Mouse (Mus musculus) skeletal muscle tissue, postnatal 0 days (tissue): ENCODE results near the gene Arid3a. TPM values are rescaled to one million over a fixed set of nuclear protein-coding genes. Genes with fewer than 3 reads are reported as not detected.

Source experiments
- polyA plus RNA-seq: library from polyadenylated mRNA; unstranded; fragments of >200 nt; fragmentation: Nextera tagmentation; extraction: Ambion mirVana; gene quantifications from 2 replicates; pipeline ENCODE4 v1.2.1, GENCODE M21; 2015

The Arid3a gene
- 0.69 and 2.1 TPM in 2 replicates for polyA plus RNA-seq

DNA sequence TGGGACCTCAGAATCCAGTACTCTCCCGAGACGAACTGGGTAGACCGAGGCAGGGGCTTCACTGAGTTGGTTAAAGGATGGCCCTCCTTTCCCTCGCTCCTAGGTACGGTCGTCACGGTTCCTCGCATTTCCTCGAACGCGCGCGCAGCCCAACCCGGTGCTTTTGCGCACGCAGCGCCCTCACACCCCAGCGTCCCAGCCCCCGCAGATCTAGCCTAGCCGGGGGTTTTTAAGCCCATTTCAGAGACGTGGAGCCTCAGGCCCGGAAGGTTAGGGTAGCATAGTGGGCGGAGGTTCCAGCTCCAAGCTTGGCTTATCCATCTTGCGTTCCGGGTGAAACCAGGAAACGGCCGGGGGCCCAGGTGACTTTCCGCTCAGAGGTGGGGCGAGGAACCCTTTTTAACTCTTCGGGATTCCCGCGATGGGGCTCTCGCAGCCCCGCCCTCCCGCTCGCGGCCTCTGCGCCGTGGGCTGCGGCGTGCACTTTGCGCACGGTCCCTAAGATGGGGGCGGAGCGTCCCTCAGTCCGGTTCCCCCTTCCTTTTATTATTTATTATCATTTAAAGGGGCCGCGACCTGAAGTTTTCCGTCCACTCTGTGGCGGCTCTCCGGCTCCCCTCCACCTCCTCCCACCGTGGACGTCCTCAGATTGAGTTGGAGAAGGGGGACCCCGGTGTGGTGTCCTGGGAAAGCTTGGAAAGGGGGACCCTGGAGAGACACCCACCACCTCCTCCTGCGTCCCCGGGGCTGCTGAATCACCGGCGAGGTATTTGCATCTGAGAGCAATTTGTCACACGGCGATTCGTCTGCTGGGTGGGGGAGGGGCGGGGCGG, at the start of gene Arid3a:
Arid3a (plus strand) TSS at position 553 of the 833 bp plus-strand sequence.

DNA sequence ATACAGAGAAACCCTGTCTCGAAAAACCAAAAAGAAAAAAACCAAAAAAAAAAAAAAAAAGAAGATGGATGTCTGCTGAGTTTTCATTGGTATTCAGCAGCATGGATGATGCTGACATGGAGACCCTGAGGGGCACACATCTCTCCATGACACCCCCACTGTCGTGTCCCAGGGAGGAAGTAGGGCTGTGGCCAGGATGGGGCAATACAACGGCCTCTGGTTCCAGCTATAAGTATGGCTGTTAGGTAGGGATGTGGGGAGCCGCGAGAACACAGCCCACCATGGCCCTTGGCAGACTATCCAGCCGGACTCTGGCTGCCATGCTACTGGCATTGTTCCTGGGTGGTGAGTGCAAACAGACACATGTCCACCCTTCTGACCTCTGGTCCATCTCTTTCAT, 40.8 kb upstream of the Arid3a start, which contains the start of gene Elane:
Elane (plus strand) TSS at position 194 of the 400 bp plus-strand sequence.

DNA sequence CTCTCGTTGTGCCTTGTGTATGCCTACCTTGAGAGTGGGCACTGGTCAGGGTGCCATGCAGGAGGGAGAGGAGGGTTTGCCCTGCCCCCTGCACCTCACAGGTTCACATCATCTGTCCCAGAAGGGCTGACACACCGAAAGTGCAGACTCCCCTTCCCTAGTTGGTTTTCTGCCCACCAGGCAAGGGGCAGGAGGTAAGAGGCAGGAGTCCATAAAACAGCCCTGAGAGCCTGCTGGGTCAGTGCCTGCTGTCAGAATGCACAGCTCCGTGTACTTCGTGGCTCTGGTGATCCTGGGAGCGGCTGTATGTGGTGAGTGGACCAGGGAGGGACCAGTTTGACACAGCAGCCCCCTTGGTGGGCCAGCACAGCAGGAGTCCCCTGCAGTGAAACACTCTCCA, 36.2 kb upstream of the Arid3a start, which contains the start of gene Cfd:
Cfd (plus strand) TSS at position 184 of the 400 bp plus-strand sequence.

DNA sequence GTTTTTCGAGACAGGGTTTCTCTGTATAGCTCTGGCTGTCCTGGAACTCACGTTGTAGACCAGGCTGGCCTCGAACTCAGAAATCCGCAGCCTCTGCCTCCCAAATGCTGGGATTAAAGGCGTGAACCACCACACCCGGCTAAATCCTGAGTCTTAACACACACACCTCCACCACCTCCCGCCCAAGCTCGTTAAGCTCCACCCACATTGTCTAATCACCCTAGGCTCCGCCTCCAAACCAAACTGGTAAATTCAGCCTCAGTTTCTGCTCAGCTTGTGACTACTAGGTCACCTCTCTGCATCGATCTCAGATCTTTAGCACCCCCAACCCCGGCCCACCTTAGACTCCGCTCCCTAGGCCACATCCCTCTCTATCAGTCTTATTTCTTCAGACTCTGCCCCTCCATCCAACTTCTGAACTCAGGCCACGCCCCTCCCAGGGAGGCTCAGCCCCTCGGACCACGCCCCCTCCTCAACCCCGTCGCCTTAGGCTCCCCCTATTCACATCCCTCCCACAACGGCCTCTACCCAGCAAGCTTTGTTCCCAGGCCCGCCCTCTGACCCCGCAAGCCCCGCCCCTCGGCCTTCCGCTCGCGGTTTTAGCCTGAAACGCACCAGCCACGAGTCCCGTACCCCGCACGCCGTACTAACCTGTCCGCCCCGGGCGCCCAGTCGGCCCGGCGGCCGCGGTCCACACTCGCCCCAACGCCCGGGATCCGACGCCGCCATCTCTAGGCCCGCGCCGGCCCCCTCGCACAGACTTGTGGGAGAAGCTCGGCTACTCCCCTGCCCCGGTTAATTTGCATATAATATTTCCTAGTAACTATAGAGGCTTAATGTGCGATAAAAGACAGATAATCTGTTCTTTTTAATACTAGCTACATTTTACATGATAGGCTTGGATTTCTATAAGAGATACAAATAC, 18.4 kb upstream of the Arid3a start, which contains the start of gene Med16:
Med16 (minus strand) TSS at position 757 of the 925 bp plus-strand sequence.

DNA sequence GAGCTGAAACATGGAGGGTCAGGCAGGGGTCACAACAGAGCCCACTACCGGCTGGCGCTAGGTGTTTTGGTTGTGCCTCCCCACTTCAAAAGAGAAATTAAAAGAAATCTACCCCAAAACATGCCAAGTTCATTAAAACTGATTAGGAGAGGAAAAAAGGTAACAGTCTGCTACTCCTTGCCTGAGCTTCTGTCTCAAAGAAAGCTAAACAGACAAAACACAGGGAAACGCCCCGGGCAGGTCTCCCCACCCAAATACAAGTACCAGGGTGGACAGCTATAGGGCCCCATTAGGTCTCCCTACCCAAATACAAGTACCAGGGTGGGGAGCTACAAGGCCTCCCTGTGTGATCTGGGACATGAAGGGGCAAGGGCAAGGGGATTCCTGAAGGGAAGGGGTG, 16.3 kb upstream of the Arid3a start, which contains the start of gene Gm26602:
Gm26602 (plus strand) TSS at position 301 of the 400 bp plus-strand sequence.

DNA sequence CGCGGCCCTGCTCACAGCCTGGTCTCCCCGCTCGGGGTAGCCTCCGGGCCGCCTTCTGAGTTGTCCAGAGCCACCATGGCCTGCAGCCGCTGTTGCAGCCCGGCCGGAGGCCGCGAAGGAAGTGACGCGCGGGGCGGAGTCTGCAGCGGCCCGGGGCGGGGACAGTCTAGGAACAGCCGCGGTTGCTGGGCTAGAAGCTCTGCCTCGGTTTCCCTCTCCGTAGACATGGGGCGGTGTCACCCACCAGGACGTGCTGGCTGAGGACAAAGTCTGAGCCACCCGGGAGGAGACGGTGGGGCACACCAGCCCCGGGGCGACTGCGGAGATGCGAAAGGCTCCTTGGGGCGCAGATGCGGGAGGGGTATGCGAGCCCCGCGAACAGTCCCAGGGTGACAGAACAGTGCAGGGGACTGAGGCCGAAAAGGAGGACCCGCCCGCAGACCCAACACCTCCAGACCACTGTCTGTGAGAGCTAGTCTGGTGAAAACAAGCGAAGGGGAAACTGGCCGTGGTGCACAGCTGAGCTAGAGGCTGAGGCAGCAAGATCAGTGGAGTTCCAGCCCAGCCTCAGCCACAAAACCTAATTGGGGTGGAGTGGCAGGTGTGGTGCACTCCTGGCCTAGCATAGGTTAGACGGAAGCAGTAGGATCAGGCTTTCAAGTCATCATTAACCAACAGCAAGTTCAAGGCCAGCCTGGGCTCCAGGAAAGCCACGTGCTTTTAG, 9.9 kb upstream of the Arid3a start, which contains the start of gene Kiss1r:
Kiss1r (plus strand) TSS at position 164 of the 724 bp plus-strand sequence.

DNA sequence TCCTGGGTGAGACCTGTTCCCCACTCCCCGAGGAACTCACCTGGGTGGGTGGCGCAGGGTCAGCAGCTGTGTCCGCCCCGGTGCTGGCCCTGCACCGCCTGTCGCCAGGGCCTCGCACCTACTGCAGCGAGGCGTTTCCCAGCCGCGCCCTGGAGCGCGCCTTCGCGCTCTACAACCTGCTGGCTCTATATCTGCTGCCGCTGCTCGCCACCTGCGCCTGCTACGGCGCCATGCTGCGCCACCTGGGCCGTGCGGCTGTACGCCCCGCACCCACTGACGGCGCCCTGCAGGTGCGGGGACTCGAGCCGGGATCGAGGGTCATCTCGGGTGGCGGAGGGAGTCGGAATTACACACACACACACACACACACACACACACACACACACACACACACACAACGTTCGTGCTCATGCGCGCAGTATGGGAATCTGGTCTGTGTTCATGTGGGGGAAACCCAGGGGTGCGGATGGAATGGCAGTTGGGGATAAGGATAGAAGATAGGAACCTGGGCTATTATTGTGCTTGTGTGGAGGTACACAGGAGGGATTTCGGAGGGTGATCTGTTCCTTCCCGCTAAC, 5.8 kb upstream of the Arid3a start, which contains the start of gene R3hdm4:
R3hdm4 (minus strand) TSS at position 251 of the 578 bp plus-strand sequence.

DNA sequence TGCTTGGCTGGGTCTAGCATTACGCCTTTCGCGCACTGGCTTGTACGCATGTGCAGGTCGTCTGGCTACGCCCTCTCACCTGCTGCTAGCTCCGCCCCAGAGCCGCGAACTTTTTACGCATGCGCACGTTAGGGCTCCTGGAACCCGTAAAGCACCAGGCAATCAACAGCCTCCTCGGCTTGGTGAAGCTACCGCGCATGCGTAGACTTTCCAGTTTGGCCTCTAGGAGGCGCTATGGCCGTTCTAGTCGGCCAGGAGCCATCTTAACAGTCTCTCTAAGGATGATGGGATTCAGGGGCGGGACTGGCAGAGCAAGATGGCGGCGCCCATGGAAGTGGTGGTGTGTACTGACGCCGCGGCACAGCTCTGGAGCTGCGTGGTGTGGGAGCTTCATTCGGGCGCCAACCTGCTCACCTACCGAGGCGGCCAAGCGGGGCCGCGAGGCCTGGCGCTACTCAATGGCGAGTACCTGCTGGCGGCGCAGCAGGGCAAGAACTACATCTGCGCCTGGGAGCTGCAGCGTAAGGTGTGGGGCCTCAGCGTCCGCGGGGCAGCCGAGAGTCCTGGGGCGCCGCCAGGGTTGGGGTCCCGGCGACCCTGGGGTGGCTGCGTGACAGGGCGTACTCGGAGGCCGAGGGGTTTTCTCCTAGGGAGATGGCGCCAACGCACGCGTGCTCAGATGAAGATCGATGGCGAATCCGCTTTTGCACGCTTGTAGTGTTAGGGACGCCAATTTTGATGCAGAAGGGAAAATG, 33.2 kb downstream of the Arid3a start, which contains the start of gene Wdr18:
Wdr18 (plus strand) TSS at position 306 of the 755 bp plus-strand sequence.

DNA sequence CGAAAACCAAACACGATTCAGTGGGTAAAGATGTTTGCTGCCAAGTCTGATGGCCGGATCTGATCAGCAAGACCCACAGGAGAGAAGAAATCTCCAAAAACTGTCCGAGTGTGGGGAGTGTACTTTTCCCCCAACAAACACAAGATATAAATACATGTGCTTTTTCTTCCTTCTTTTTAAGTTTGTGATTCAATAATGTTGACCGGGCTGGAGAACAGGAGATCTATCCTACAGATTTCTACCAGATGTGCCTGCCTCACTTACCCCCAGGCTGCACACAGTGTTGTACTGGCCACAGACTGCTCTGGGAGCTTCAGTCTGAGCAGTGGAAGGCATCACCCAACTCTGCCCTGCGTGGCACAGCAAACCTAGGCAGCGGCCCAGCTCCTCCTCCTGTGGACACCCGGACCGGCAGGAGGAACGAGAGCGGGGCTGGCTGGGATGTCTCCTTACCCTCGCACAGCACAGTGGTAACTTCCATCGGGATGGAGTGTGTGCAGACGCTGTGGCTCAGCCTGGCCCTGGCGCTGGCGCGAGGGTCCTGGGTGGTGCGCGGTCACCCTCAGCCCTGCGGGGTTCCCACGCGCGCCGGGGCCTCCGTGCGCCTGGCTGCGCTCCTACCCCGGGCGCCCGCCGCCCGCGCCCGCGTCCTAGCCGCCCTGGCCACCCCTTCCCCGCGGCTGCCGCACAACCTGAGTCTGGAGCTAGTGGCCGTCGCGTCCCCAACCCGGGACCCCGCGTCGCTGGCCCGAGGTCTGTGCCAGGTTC, 43.8 kb downstream of the Arid3a start, which contains the start of gene Grin3b:
Grin3b (plus strand) TSS at position 301 of the 768 bp plus-strand sequence.

DNA sequence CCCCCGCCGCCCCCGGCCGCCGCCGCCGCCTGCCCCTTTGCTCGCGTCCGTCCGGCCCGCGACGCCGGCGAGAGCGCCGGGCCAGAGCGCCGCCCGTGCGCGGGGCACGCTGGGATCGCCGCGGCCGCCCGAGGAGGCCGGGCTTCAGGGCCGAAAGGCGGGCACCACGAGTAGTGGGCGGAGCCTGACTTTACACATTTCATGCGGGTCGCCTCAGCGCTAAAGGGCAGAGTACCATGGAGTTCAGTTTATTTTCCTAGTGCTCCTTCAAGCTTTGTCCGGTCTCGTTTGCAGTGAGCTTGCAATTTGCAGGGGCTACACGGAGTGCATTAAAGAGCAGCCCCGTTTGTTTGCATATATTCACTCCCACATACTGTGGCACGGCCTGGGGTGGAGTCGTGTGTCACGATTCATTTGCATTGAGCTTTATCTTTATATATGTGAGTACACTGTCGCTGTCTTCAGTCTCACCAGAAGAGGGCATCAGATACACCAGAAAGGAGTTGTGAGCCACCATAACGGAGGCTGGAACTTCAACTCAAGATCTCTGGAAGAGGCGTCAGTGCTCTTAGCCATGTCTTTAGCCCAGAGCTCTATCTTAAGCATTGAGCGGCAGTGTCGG, 57.5 kb downstream of the Arid3a start, which contains the start of gene Tmem259:
Tmem259 (minus strand) TSS at position 136 of the 622 bp plus-strand sequence.

DNA sequence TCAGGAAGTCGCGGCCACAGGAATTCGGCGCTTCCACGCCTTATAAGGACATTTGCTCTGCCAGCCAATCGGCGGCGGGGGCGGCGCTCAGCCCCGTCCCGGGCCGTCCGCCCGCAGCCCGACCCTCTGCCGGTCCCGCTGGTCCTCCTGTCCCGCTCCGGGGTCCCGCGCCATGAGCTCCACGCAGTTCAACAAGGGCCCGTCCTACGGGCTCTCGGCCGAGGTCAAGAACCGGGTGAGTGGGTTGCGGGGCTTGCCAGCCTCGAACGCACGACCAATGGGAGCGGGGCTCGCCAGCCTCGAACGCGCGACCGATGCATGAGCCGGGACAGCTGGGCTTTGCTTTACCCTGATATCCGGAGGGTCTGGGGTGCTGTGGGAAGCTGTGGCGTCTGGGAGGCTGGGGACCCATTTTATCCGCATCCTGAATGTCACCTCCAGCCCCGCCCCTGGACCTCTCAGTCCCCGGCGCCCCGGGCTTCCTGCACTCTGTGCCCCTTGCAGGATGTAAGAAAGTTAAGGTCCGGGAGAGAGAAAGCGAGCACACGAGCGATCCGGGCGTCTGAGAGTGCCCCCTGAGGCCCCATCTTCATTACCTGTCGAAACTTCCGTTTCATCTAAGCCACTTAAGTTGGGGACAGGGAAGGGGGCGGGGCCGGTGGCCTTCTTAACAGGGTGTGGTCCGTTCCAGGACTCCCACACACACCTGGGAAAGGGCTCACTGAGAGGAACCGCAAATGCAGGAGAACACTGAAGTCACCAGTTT, 61.8 kb downstream of the Arid3a start, which contains the start of gene Cnn2:
Cnn2 (plus strand) TSS at position 79 of the 766 bp plus-strand sequence.

DNA sequence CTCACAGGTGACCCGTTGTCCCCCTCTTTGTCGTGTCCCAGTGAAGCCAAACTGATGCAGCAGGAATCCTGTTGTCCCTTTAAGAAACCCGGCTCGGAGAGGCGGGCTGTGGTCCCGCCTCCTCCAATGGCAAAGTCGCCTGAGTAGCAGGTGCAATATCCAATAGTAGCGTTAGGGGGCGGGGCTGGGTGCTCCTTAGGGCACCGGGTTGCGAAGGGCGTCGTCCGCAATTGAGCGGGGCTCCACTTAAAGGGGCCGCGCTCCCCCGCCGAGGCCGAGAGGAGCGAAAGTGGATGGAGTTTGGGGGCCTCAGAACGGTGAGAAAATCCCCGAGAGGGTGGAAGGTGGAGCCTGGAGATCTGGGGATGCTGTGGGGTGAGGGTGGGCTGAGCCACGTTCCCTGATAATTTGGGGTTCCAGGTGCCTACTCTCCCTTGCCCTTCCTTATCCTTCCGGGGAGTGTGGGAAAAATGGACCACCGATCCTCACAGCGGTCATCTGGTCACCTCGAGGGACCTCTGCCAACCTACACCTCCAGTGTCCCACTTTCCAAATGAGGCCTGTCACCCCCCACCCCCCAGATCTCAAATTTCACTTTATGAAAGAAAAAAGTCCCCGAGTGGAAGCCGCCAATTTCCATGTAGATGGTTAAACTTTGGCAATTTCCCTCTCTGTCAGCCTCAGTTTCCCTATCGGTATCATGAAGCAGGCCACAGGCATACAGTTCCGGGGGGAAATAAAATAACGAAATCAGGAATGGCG, 69.6 kb downstream of the Arid3a start, which contains the start of gene Abca7:
Abca7 (plus strand) TSS at position 223 of the 762 bp plus-strand sequence.

Other genes with a start within 250 kb of the Arid3a start
- 329 and 340 TPM in 2 replicates for gene Cdc34, start 244.8 kb upstream of the Arid3a start, polyA plus RNA-seq
- 0.26 and 0.43 TPM in 2 replicates for gene Gzmm, start 238.0 kb upstream of the Arid3a start, polyA plus RNA-seq
- gene Bsg, start 222.6 kb upstream of the Arid3a start, polyA plus RNA-seq = 614 and 720 TPM in 2 replicates
- 0.04 and 0.10 TPM in 2 replicates for gene Hcn2, start 210.4 kb upstream of the Arid3a start, polyA plus RNA-seq
- 22.6 and 26.4 TPM in 2 replicates for gene Polrmt, start 180.5 kb upstream of the Arid3a start, polyA plus RNA-seq
- gene Fgf22, start 172.0 kb upstream of the Arid3a start, polyA plus RNA-seq = 0.14 and 0.51 TPM in 2 replicates
- 58.3 and 61.0 TPM in 2 replicates for gene Rnf126, start 160.1 kb upstream of the Arid3a start, polyA plus RNA-seq
- gene Fstl3, start 149.8 kb upstream of the Arid3a start, polyA plus RNA-seq = 3.3 and 3.8 TPM in 2 replicates
- gene Prss57, start 136.1 kb upstream of the Arid3a start, polyA plus RNA-seq = not detected in 2 replicates
- 22.3 and 27.1 TPM in 2 replicates for gene Palm, start 133.5 kb upstream of the Arid3a start, polyA plus RNA-seq
- not detected in 2 replicates for gene Misp, start 106.1 kb upstream of the Arid3a start, polyA plus RNA-seq
- 49.8 and 68.7 TPM in 2 replicates for gene Ptbp1, start 72.6 kb upstream of the Arid3a start, polyA plus RNA-seq
- gene Prtn3, start 52.6 kb upstream of the Arid3a start, polyA plus RNA-seq = 0.76 and 0.79 TPM in 2 replicates
- gene Plppr3, start 52.4 kb upstream of the Arid3a start, polyA plus RNA-seq = 1.9 TPM in 2 replicates
- gene Elane, start 40.8 kb upstream of the Arid3a start, polyA plus RNA-seq = 0.24 and 1.7 TPM in 2 replicates
- gene Cfd, start 36.2 kb upstream of the Arid3a start, polyA plus RNA-seq = 53.1 and 1,890 TPM in 2 replicates
- gene Med16, start 18.1 kb upstream of the Arid3a start, polyA plus RNA-seq = 22.4 and 23.7 TPM in 2 replicates
- gene Gm26602, start 16.2 kb upstream of the Arid3a start, polyA plus RNA-seq = 15.9 TPM in 1 of 2 replicates, not detected in the other
- 0.36 and 0.54 TPM in 2 replicates for gene Kiss1r, start 10.1 kb upstream of the Arid3a start, polyA plus RNA-seq
- gene R3hdm4, start 5.8 kb upstream of the Arid3a start, polyA plus RNA-seq = 89.9 and 90.5 TPM in 2 replicates
- 55.1 and 61.1 TPM in 2 replicates for gene Wdr18, start 33.1 kb downstream of the Arid3a start, polyA plus RNA-seq
- 0.32 and 0.43 TPM in 2 replicates for gene Grin3b, start 43.7 kb downstream of the Arid3a start, polyA plus RNA-seq
- 23.1 and 23.6 TPM in 2 replicates for gene Tmem259, start 57.3 kb downstream of the Arid3a start, polyA plus RNA-seq
- gene Cnn2, start 61.5 kb downstream of the Arid3a start, polyA plus RNA-seq = 44.5 and 55.3 TPM in 2 replicates
- gene Abca7, start 69.5 kb downstream of the Arid3a start, polyA plus RNA-seq = 1.5 TPM in 2 replicates
- 2.7 and 4.2 TPM in 2 replicates for gene Arhgap45, start 89.6 kb downstream of the Arid3a start, polyA plus RNA-seq
- 132 and 134 TPM in 2 replicates for gene Polr2e, start 112.8 kb downstream of the Arid3a start, polyA plus RNA-seq
- 705 and 782 TPM in 2 replicates for gene Gpx4, start 120.1 kb downstream of the Arid3a start, polyA plus RNA-seq
- gene Sbno2, start 178.5 kb downstream of the Arid3a start, polyA plus RNA-seq = 4.7 and 5.6 TPM in 2 replicates
- 13.9 and 16.6 TPM in 2 replicates for gene Stk11, start 188.8 kb downstream of the Arid3a start, polyA plus RNA-seq
- gene Atp5d, start 211.6 kb downstream of the Arid3a start, polyA plus RNA-seq = 1,084 and 1,218 TPM in 2 replicates
- 0.37 and 0.73 TPM in 2 replicates for gene Cbarp, start 213.8 kb downstream of the Arid3a start, polyA plus RNA-seq
- gene Midn, start 221.2 kb downstream of the Arid3a start, polyA plus RNA-seq = 6.1 and 8.5 TPM in 2 replicates
- gene Cirbp, start 238.9 kb downstream of the Arid3a start, polyA plus RNA-seq = 202 and 207 TPM in 2 replicates
- gene 1600002K03Rik, start 245.9 kb downstream of the Arid3a start, polyA plus RNA-seq = 4.9 and 6.3 TPM in 2 replicates